Mouse (Mus musculus) C2C12 (cell line): Measurements from ENCODE around the gene Ndufaf8. TPM values are rescaled to one million over a fixed set of nuclear protein-coding genes. Genes with fewer than 3 reads are reported as not detected.

ENCODE experiments used
- H3K27me3 ChIP-seq: one replicate; pipeline ENCODE4 v1.6.1; 2011; ENCODE audit not compliant: control insufficient read depth, insufficient read depth, insufficient read length
- H3K36me3 ChIP-seq: one replicate; pipeline ENCODE4 v1.6.1; 2011; ENCODE audit not compliant: control insufficient read depth, insufficient read depth
- H3K4me3 ChIP-seq: one replicate; pipeline ENCODE4 v1.5.1; 2011; ENCODE audit warnings: mild to moderate bottlenecking, control low read depth; ENCODE audit not compliant: poor library complexity, insufficient read depth, severe bottlenecking
- H3K79me2 ChIP-seq: one replicate; pipeline ENCODE4 v1.6.1; 2011; ENCODE audit not compliant: control insufficient read depth, insufficient read depth
- H3K79me3 ChIP-seq: one replicate; pipeline ENCODE4 v1.6.1; 2011; ENCODE audit warnings: low read depth, control low read depth
- H3ac ChIP-seq: one replicate; pipeline ENCODE3; 2011; ENCODE audit warnings: low read depth; ENCODE audit not compliant: control insufficient read depth, insufficient read length
- CEBPB ChIP-seq: IDR thresholded peaks from one replicate; pipeline ENCODE4 v1.6.1; 2011; ENCODE audit warnings: low read depth, mild to moderate bottlenecking, control low read depth, moderate library complexity
- CTCF ChIP-seq: IDR thresholded peaks from one replicate; pipeline ENCODE4 v1.5.1; 2011; ENCODE audit not compliant: control insufficient read depth, insufficient read depth, insufficient read length
- FOSL1 ChIP-seq: IDR thresholded peaks from one replicate; pipeline ENCODE4 v1.8.0; 2011; ENCODE audit warnings: mild to moderate bottlenecking, low read length; ENCODE audit not compliant: poor library complexity, insufficient read depth, severe bottlenecking
- MAX ChIP-seq: IDR thresholded peaks from one replicate; pipeline ENCODE4 v1.6.1; 2011; ENCODE audit warnings: mild to moderate bottlenecking, control low read depth
- MYOD1 ChIP-seq: IDR thresholded peaks from one replicate; pipeline ENCODE4 v1.6.1; 2011; ENCODE audit warnings: low read depth; ENCODE audit not compliant: control insufficient read depth, insufficient read length
- MYOG ChIP-seq: IDR thresholded peaks from one replicate; pipeline ENCODE4 v1.6.1; 2011; ENCODE audit not compliant: control insufficient read depth, insufficient read length; ENCODE audit errors: extremely low read depth
- USF1 ChIP-seq: IDR thresholded peaks from one replicate; pipeline ENCODE4 v1.6.1; 2011; ENCODE audit warnings: low read depth, mild to moderate bottlenecking, control low read depth, moderate library complexity
- polyA plus RNA-seq: library from polyadenylated mRNA; unstranded; fragments of >200 nt; fragmentation: generic; extraction: Trizol; gene quantifications from one replicate; pipeline ENCODE4 v1.2.1, GENCODE M21; 2012; ENCODE audit warnings: missing spikeins

Ndufaf8 gene
- polyA plus RNA-seq, 1 experiment: 59.0 TPM

- no peak for TF ChIP-seq CEBPB
- no peak for TF ChIP-seq MAX
- no peak for TF ChIP-seq USF1
- TF ChIP-seq MYOG: no peak
- no peak for TF ChIP-seq MYOD1
- no peak for TF ChIP-seq FOSL1
- no peak for TF ChIP-seq CTCF
- H3K36me3 ChIP-seq: no peaks in the 10 kb centered on the region
Measured at GRCm38 (mm10) chr11:120067834-120068233, 30.9 kb upstream of the Ndufaf8 start.

GRCm38 (mm10) chr11:120069261-120069660 is 29.5 kb upstream of the Ndufaf8 start:
- H3K79me3 ChIP-seq: no peaks in the 10 kb centered on the region
- TF ChIP-seq USF1 (no peak), MYOD1 (no peak), MYOG (no peak), CEBPB (no peak), MAX (no peak), CTCF (no peak)
- H3K36me3 ChIP-seq: no peaks in the 10 kb centered on the region
- H3K4me3 ChIP-seq: no peak overlapping the region
- no peaks in the 10 kb centered on the region for H3K27me3 ChIP-seq
- H3K79me2 ChIP-seq: no peaks in the 10 kb centered on the region
- H3ac ChIP-seq: no peak overlapping the region

More at GRCm38 (mm10) chr11:120067834-120068233, 30.9 kb upstream of the Ndufaf8 start:
- Histone ChIP-seq H3K27me3 (no peaks in the 10 kb centered on the region), H3K79me3 (no peaks in the 10 kb centered on the region), H3K79me2 (no peaks in the 10 kb centered on the region), H3K4me3 (no peak overlapping the region), H3ac (no peak overlapping the region)

DNA sequence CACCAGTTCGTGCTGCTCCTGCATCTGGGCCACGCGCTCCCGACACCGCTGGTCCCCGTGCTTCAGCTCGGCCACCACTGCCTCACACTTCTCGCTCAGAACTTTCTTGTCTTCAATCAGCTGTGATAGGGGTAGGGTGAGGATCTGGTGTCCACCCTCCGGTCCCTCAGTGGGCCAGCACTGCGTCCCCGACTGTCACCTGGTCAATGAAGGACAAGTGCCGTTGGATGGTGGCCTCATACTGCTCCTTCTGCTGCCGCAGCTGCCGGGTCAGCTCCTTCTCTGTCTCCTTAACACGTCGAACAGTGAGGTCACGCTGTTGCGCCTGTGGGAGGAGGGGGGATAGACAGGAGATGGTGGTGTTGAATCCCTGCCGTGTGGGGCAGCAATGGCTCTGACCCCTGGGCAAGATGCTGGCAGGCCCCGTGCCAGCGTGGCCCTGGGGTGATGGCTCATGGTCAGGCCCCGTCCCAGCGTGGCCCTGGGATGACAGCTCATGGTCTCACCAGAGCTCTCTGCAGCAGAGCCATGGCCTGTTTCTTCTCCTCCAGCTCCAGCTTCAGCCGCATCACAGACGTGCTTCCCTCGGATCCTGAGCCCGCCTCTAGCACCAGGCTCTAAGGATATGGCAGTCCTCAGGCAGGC is 28.3 kb upstream of the Ndufaf8 start:
- Histone ChIP-seq H3K27me3 (no peaks in the 10 kb centered on the region), H3ac (no peak overlapping the region), H3K4me3 (no peak overlapping the region), H3K36me3 (no peaks in the 10 kb centered on the region), H3K79me2 (no peaks in the 10 kb centered on the region), H3K79me3 (no peaks in the 10 kb centered on the region)
- TF ChIP-seq CEBPB: no peak
- TF ChIP-seq FOSL1: no peak
- no peak for TF ChIP-seq CTCF
- TF ChIP-seq MYOD1: no peak
- no peak for TF ChIP-seq MYOG
- no peak for TF ChIP-seq USF1
- no peak for TF ChIP-seq MAX

GRCm38 (mm10) chr11:120071065-120071464 is 27.7 kb upstream of the Ndufaf8 start:
- no peaks in the 10 kb centered on the region for H3K36me3 ChIP-seq
- TF ChIP-seq FOSL1 (no peak), MYOG (no peak), CTCF (no peak)
- H3K79me3 ChIP-seq: no peaks in the 10 kb centered on the region
- H3ac ChIP-seq: no peak overlapping the region
- no peaks in the 10 kb centered on the region for H3K27me3 ChIP-seq
- no peak overlapping the region for H3K4me3 ChIP-seq
- no peaks in the 10 kb centered on the region for H3K79me2 ChIP-seq

DNA sequence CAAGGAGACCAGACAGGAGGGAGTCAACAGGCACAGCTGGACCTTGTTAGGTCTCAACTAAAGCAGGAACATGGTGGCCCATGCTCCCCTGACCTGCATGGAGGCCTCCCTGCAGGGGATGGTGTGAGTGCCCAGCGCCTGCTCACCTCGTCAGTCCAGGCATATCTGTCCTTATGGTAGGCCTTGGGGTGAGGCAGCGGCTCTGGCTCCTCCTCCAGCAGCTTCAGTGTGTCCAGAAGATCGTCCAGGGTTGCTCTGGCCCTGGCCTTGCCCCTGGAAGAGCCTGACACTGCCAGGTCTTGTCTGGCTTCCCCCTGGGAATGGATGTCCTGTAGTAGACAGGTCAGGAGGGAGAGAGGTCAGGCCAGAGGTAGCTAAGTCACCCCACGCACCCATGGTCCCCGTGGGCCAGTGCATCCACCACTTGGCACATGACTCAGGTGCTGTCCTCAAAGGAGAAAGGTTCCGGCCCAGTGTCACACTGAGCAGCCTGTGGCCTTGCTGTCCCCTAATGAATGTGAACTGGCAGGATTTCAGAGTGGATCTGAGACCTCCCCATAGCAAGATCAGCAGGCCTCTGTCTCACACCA is 26.9 kb upstream of the Ndufaf8 start:
- H3K27me3 ChIP-seq: no peaks in the 10 kb centered on the region
- TF ChIP-seq MYOD1 (no peak), USF1 (no peak), FOSL1 (no peak), MYOG (no peak), CTCF (no peak), MAX (no peak), CEBPB (no peak)
- no peak overlapping the region for H3K4me3 ChIP-seq
- no peak overlapping the region for H3ac ChIP-seq
- H3K79me2 ChIP-seq: no peaks in the 10 kb centered on the region
- H3K79me3 ChIP-seq: no peaks in the 10 kb centered on the region
- H3K36me3 ChIP-seq: no peaks in the 10 kb centered on the region

GRCm38 (mm10) chr11:120072986-120073647 is 25.6 kb upstream of the Ndufaf8 start:
- no peak overlapping the region for H3K4me3 ChIP-seq
- no peaks in the 10 kb centered on the region for H3K79me3 ChIP-seq
- no peak for TF ChIP-seq MAX
- TF ChIP-seq USF1: no peak
- TF ChIP-seq CEBPB: no peak
- no peak for TF ChIP-seq MYOG
- no peak for TF ChIP-seq FOSL1
- TF ChIP-seq CTCF: no peak
- no peak for TF ChIP-seq MYOD1
- H3K27me3 ChIP-seq: no peaks in the 10 kb centered on the region
- H3K79me2 ChIP-seq: no peaks in the 10 kb centered on the region
- H3ac ChIP-seq: no peak overlapping the region
- H3K36me3 ChIP-seq: no peaks in the 10 kb centered on the region

DNA sequence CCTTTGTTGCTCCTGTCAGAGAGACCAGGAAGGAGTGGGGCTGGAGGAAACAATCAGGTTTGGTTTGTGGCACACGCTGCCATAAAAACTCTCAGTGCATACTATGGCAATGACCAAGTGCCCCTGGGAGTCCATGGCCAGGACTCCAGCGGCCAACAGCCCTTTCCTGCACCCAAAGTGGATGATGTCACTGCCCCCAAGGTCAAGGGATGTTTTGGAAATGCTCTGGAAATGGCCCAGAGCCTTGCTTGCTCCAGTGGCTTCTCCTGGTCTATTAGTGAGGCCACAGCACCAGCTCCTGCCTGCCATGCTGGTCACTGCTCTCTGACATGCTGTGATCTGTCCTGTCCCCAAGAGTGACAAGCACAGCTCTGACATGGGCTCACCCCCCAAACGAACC is 22.5 kb upstream of the Ndufaf8 start:
- TF ChIP-seq USF1 (no peak), CEBPB (no peak), MAX (no peak), MYOD1 (no peak), CTCF (no peak), FOSL1 (no peak), MYOG (no peak)
- Histone ChIP-seq H3K4me3 (no peak overlapping the region), H3ac (no peak overlapping the region), H3K79me3 (no peaks in the 10 kb centered on the region), H3K79me2 (no peaks in the 10 kb centered on the region), H3K27me3 (no peaks in the 10 kb centered on the region), H3K36me3 (no peaks in the 10 kb centered on the region)
